Mouse (Mus musculus): ENCODE data around the gene Mettl6. TPM values are rescaled to one million over a fixed set of nuclear protein-coding genes. Genes with fewer than 3 reads are reported as not detected.

Gene Mettl6
- polyA plus RNA-seq, 1 experiment from 2014 or later, result 65.9 TPM

- Histone ChIP-seq H3K27ac (ENCODE audit: low read depth) (no peak overlapping the region), H3K4me2 (ENCODE audit: low read length) (no peak overlapping the region; the same call in 1 of the 2 replicates), H3K4me1 (replicated peaks; ENCODE audit: control insufficient read depth, insufficient read depth, low read length) (no peaks in the 10 kb centered on the region), H3K9me3 (ENCODE audit: control insufficient read depth, low read length) (peaks cover 5% of the 10 kb centered on the region; the same call in 1 of the 2 replicates), H3K4me3 (ENCODE audit: low read depth, low read length) (no peak overlapping the region), H3K9ac (ENCODE audit: low read length) (no peak overlapping the region), H3K36me3 (ENCODE audit: control insufficient read depth, insufficient read depth, low read length) (no peaks in the 10 kb centered on the region), H3K27me3 (replicated peaks; ENCODE audit: control insufficient read depth, insufficient read depth, low read length) (no peaks in the 10 kb centered on the region)
- DNase-seq (ENCODE audit: low spot score) (no peak), ATAC-seq (replicated peaks; ENCODE audit: low FRiP score, low TSS enrichment, low read depth) (no peak)
- WGBS, result 36% methylated on average over 3 of the region's 3 CpGs
Measured at GRCm38 (mm10) chr14:31519165-31519564, 24.3 kb upstream of the Mettl6 start.

- H3K27ac ChIP-seq (ENCODE audit: low read depth), result no peak overlapping the region
- no peak overlapping the region for H3K4me3 ChIP-seq (ENCODE audit: low read depth, low read length)
- DNase-seq (ENCODE audit: low spot score) (no peak), ATAC-seq (replicated peaks; ENCODE audit: low FRiP score, low TSS enrichment, low read depth) (no peak)
- H3K27me3 ChIP-seq (replicated peaks; ENCODE audit: control insufficient read depth, insufficient read depth, low read length), result no peaks in the 10 kb centered on the region
- no peaks in the 10 kb centered on the region for H3K4me1 ChIP-seq (replicated peaks; ENCODE audit: control insufficient read depth, insufficient read depth, low read length)
- H3K9me3 ChIP-seq (ENCODE audit: control insufficient read depth, low read length), result peaks cover 5% of the 10 kb centered on the region; the same call in 1 of the 2 replicates
- no peak overlapping the region for H3K9ac ChIP-seq (ENCODE audit: low read length)
- 95% methylated on average over 2 of the region's 2 CpGs for WGBS
- H3K36me3 ChIP-seq (ENCODE audit: control insufficient read depth, insufficient read depth, low read length), result 0 out of 2 replicates have a peak, but pooled peaks cover 2% of the 10 kb centered on the region
- no peak overlapping the region for H3K4me2 ChIP-seq (ENCODE audit: low read length)
Measured at GRCm38 (mm10) chr14:31515895-31516294, 21.1 kb upstream of the Mettl6 start.

GRCm38 (mm10) chr14:31510322-31510721, 15.5 kb upstream of the Mettl6 start:
- DNase-seq (ENCODE audit: low spot score) (no peak), ATAC-seq (replicated peaks; ENCODE audit: low FRiP score, low TSS enrichment, low read depth) (no peak)
- Histone ChIP-seq H3K27ac (ENCODE audit: low read depth) (no peak overlapping the region), H3K36me3 (ENCODE audit: control insufficient read depth, insufficient read depth, low read length) (peaks cover 53% of the 10 kb centered on the region), H3K4me1 (replicated peaks; ENCODE audit: control insufficient read depth, insufficient read depth, low read length) (no peaks in the 10 kb centered on the region), H3K9me3 (ENCODE audit: control insufficient read depth, low read length) (peaks cover 5% of the 10 kb centered on the region; the same call in 1 of the 2 replicates), H3K27me3 (replicated peaks; ENCODE audit: control insufficient read depth, insufficient read depth, low read length) (no peaks in the 10 kb centered on the region), H3K4me3 (ENCODE audit: low read depth, low read length) (no peak overlapping the region), H3K9ac (ENCODE audit: low read length) (no peak overlapping the region), H3K4me2 (ENCODE audit: low read length) (no peak overlapping the region)
- 92% methylated on average over 3 of the region's 3 CpGs for WGBS

GRCm38 (mm10) chr14:31509911-31510310, 15.1 kb upstream of the Mettl6 start:
- H3K27ac ChIP-seq (ENCODE audit: low read depth), result no peak overlapping the region
- no peak overlapping the region for H3K9ac ChIP-seq (ENCODE audit: low read length)
- ATAC-seq (replicated peaks; ENCODE audit: low FRiP score, low TSS enrichment, low read depth), result no peak
- peaks cover 5% of the 10 kb centered on the region; the same call in 1 of the 2 replicates for H3K9me3 ChIP-seq (ENCODE audit: control insufficient read depth, low read length)
- no peak for DNase-seq (ENCODE audit: low spot score)
- WGBS, result 96% methylated on average over 2 of the region's 2 CpGs
- H3K4me3 ChIP-seq (ENCODE audit: low read depth, low read length), result no peak overlapping the region
- H3K27me3 ChIP-seq (replicated peaks; ENCODE audit: control insufficient read depth, insufficient read depth, low read length), result no peaks in the 10 kb centered on the region
- no peak overlapping the region for H3K4me2 ChIP-seq (ENCODE audit: low read length)
- no peaks in the 10 kb centered on the region for H3K4me1 ChIP-seq (replicated peaks; ENCODE audit: control insufficient read depth, insufficient read depth, low read length)
- peaks cover 57% of the 10 kb centered on the region for H3K36me3 ChIP-seq (ENCODE audit: control insufficient read depth, insufficient read depth, low read length)

GRCm38 (mm10) chr14:31506456-31506855, 11.6 kb upstream of the Mettl6 start:
- 98% methylated on average over 6 of the region's 6 CpGs for WGBS
- no peak overlapping the region for H3K27ac ChIP-seq (ENCODE audit: low read depth)
- no peak for DNase-seq (ENCODE audit: low spot score)
- peaks cover 92% of the 10 kb centered on the region for H3K36me3 ChIP-seq (ENCODE audit: control insufficient read depth, insufficient read depth, low read length)
- H3K4me1 ChIP-seq (replicated peaks; ENCODE audit: control insufficient read depth, insufficient read depth, low read length), result no peaks in the 10 kb centered on the region
- ATAC-seq (replicated peaks; ENCODE audit: low FRiP score, low TSS enrichment, low read depth), result no peak
- no peaks in the 10 kb centered on the region for H3K27me3 ChIP-seq (replicated peaks; ENCODE audit: control insufficient read depth, insufficient read depth, low read length)
- no peak overlapping the region for H3K4me2 ChIP-seq (ENCODE audit: low read length)
- H3K9me3 ChIP-seq (ENCODE audit: control insufficient read depth, low read length), result no peaks in the 10 kb centered on the region
- no peak overlapping the region for H3K4me3 ChIP-seq (ENCODE audit: low read depth, low read length)
- no peak overlapping the region for H3K9ac ChIP-seq (ENCODE audit: low read length)

GRCm38 (mm10) chr14:31503406-31503805, 8.6 kb upstream of the Mettl6 start:
- Histone ChIP-seq H3K27ac (ENCODE audit: low read depth) (no peak overlapping the region), H3K9me3 (ENCODE audit: control insufficient read depth, low read length) (no peaks in the 10 kb centered on the region), H3K4me1 (replicated peaks; ENCODE audit: control insufficient read depth, insufficient read depth, low read length) (no peaks in the 10 kb centered on the region), H3K4me3 (ENCODE audit: low read depth, low read length) (no peak overlapping the region), H3K4me2 (ENCODE audit: low read length) (no peak overlapping the region), H3K36me3 (ENCODE audit: control insufficient read depth, insufficient read depth, low read length) (peaks cover 100% of the 10 kb centered on the region), H3K9ac (ENCODE audit: low read length) (no peak overlapping the region), H3K27me3 (replicated peaks; ENCODE audit: control insufficient read depth, insufficient read depth, low read length) (no peaks in the 10 kb centered on the region)
- DNase-seq (ENCODE audit: low spot score), result no peak
- ATAC-seq (replicated peaks; ENCODE audit: low FRiP score, low TSS enrichment, low read depth), result no peak
- 85% methylated on average over 13 of the region's 13 CpGs for WGBS

- no peak for ATAC-seq (replicated peaks; ENCODE audit: low FRiP score, low TSS enrichment, low read depth)
- WGBS, result 76% methylated on average over 1 of the region's 1 CpGs
- H3K36me3 ChIP-seq (ENCODE audit: control insufficient read depth, insufficient read depth, low read length), result peaks cover 69% of the 10 kb centered on the region
Measured at GRCm38 (mm10) chr14:31499526-31499925, 4.7 kb upstream of the Mettl6 start.

DNA sequence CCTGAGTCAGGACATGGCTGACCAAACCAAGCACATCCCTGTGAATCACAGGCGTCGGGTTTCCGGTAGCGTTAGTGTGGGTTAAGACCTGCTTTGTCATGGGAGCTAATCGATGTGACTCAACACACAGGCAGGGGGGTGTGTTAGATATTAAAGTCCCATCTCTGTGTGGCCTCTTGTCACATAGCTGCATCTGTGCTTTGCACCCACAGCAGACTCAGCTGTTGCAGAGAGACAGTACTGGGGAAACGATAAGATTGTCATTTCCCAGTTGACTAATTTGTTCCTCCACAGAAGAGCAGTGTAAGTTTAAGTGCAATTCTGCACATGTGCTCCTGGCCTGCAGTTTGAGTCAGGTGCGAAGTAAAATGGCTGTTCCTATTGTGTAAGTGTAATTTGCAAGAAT, 1.4 kb upstream of the Mettl6 start:
- 37% methylated on average over 7 of the region's 7 CpGs for WGBS
- Histone ChIP-seq H3K27me3 (replicated peaks; ENCODE audit: control insufficient read depth, insufficient read depth, low read length) (no peaks in the 10 kb centered on the region), H3K4me1 (replicated peaks; ENCODE audit: control insufficient read depth, insufficient read depth, low read length) (peaks cover 26% of the 10 kb centered on the region), H3K36me3 (ENCODE audit: control insufficient read depth, insufficient read depth, low read length) (peaks cover 54% of the 10 kb centered on the region), H3K27ac (ENCODE audit: low read depth) (no peak overlapping the region), H3K9me3 (ENCODE audit: control insufficient read depth, low read length) (no peaks in the 10 kb centered on the region), H3K4me3 (ENCODE audit: low read depth, low read length) (peak overlapping the region; percentile 95), H3K9ac (ENCODE audit: low read length) (peak overlapping the region; percentile 89), H3K4me2 (ENCODE audit: low read length) (peak overlapping the region; percentile 70)
- ATAC-seq (replicated peaks; ENCODE audit: low FRiP score, low TSS enrichment, low read depth), result no peak
- DNase-seq (ENCODE audit: low spot score), result no peak

More at GRCm38 (mm10) chr14:31499526-31499925, 4.7 kb upstream of the Mettl6 start:
- H3K4me2 ChIP-seq (ENCODE audit: low read length), result no peak overlapping the region
- peaks cover 13% of the 10 kb centered on the region for H3K4me1 ChIP-seq (replicated peaks; ENCODE audit: control insufficient read depth, insufficient read depth, low read length)
- no peak overlapping the region for H3K9ac ChIP-seq (ENCODE audit: low read length)
- no peaks in the 10 kb centered on the region for H3K9me3 ChIP-seq (ENCODE audit: control insufficient read depth, low read length)
- H3K27me3 ChIP-seq (replicated peaks; ENCODE audit: control insufficient read depth, insufficient read depth, low read length), result no peaks in the 10 kb centered on the region
- no peak for DNase-seq (ENCODE audit: low spot score)
- no peak overlapping the region for H3K27ac ChIP-seq (ENCODE audit: low read depth)
- no peak overlapping the region for H3K4me3 ChIP-seq (ENCODE audit: low read depth, low read length)

DNA sequence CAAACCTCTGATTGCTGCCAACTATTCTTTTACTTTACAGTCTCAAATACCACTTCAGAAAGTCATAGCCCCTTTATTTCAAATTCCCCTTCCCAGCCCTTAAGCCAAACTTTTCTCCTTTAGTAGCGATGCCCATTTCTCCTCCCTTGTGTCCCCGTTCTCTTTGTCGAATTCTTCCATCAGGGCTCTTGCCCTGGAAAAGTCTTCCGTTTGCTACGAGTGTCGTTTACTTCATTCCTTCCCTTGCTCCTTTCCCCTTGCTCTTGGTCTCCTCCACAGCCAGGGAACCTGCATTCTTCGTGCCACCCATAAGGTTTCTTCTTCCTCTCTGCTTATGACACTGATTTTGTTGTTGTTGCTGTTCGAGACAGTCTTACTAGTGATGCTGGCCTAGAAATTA, 698 bp upstream of the Mettl6 start:
- Histone ChIP-seq H3K27me3 (replicated peaks; ENCODE audit: control insufficient read depth, insufficient read depth, low read length) (no peaks in the 10 kb centered on the region), H3K4me2 (ENCODE audit: low read length) (peak overlapping the region; percentile 70), H3K4me1 (replicated peaks; ENCODE audit: control insufficient read depth, insufficient read depth, low read length) (peaks cover 26% of the 10 kb centered on the region), H3K27ac (ENCODE audit: low read depth) (peak overlapping the region; percentile 85; the same call in 1 of the 2 replicates), H3K9me3 (ENCODE audit: control insufficient read depth, low read length) (no peaks in the 10 kb centered on the region), H3K36me3 (ENCODE audit: control insufficient read depth, insufficient read depth, low read length) (peaks cover 51% of the 10 kb centered on the region), H3K4me3 (ENCODE audit: low read depth, low read length) (peak overlapping the region; percentile 95), H3K9ac (ENCODE audit: low read length) (peak overlapping the region; percentile 89)
- 3% methylated on average over 8 of the region's 8 CpGs for WGBS
- DNase-seq (ENCODE audit: low spot score) (no peak), ATAC-seq (replicated peaks; ENCODE audit: low FRiP score, low TSS enrichment, low read depth) (no peak)

Data from intestine, embryonic 14.5 days (tissue).